Mouse (Mus musculus) stomach, embryonic 16.5 days (tissue): ENCODE results near the gene Smim14. TPM values are rescaled to one million over a fixed set of nuclear protein-coding genes. Genes with fewer than 3 reads are reported as not detected.

ENCODE experiments used
- ATAC-seq: fragments of 200-750 bp; cut with Nextera tagmentation; 2 replicates; pipeline ENCODE4 v1.8.0; 2017; ENCODE audit warnings: moderate number of reproducible peaks, moderate TSS enrichment; ENCODE audit not compliant: insufficient read depth, low FRiP score
- H3K27ac ChIP-seq: fragments of 300-500 bp; sonication (generic); 2 replicates; pipeline ENCODE4 v1.5.1; 2014; ENCODE audit warnings: low read length
- H3K27me3 ChIP-seq: fragments of 300-500 bp; sonication (generic); 2 replicates; pipeline ENCODE4 v1.6.1; 2014; ENCODE audit warnings: low read length, control low read depth, mixed read lengths; ENCODE audit not compliant: control insufficient read depth, insufficient read depth
- H3K36me3 ChIP-seq: fragments of 300-500 bp; sonication (generic); 2 replicates; pipeline ENCODE4 v1.6.1; 2014; ENCODE audit warnings: low read length; ENCODE audit not compliant: control insufficient read depth, insufficient read depth
- H3K4me1 ChIP-seq: fragments of 300-500 bp; sonication (generic); 2 replicates; pipeline ENCODE4 v1.6.1; 2014; ENCODE audit warnings: low read length, control low read depth, mixed read lengths; ENCODE audit not compliant: control insufficient read depth, insufficient read depth
- H3K4me2 ChIP-seq: fragments of 300-500 bp; sonication (generic); 2 replicates; pipeline ENCODE4 v1.6.1; 2014; ENCODE audit warnings: low read depth, low read length, mixed read lengths
- H3K4me3 ChIP-seq: fragments of 300-500 bp; sonication (generic); replicated peaks from 2 replicates; pipeline ENCODE4 v1.5.1; 2014; ENCODE audit warnings: mild to moderate bottlenecking, low read length
- H3K9ac ChIP-seq: fragments of 300-500 bp; sonication (generic); 2 replicates; pipeline ENCODE4 v1.6.1; 2014; ENCODE audit warnings: low read length
- H3K9me3 ChIP-seq: fragments of 300-500 bp; sonication (generic); replicated peaks from 2 replicates; pipeline ENCODE4 v1.6.1; 2016; ENCODE audit warnings: low read length, control low read depth; ENCODE audit not compliant: control insufficient read depth
- WGBS: fragments of 180-500 bp; shearing (Covaris S2); extraction: QIAGEN DNeasy Blood & Tissue Kit; methylation state at CpG from one replicate; pipeline ENCODE4 v1.1.7; 2014; 5-methylcytosine and 5-hydroxymethylcytosine counted together
- polyA plus RNA-seq: library from polyadenylated mRNA; unstranded; fragments of >200 nt; fragmentation: Nextera tagmentation; extraction: Ambion mirVana; gene quantifications from 2 replicates; pipeline ENCODE4 v1.2.1, GENCODE M21; 2015

The Smim14 gene
- polyA plus RNA-seq, 1 experiment from 2014 or later, result 192 TPM

GRCm38 (mm10) chr5:65457846-65458245 is 79.1 kb downstream of the Smim14 start:
- ATAC-seq, result peak; percentile 49; the same call in 1 of the 2 replicates
- H3K27ac ChIP-seq, result peak overlapping the region; percentile 91

GRCm38 (mm10) chr5:65457086-65457827 is 79.7 kb downstream of the Smim14 start:
- Histone ChIP-seq H3K27me3 (no peaks in the 10 kb centered on the region), H3K4me3 (no peak overlapping the region), H3K4me2 (0 out of 2 replicates have a peak overlapping the region, but pooled peaks have one; percentile 25), H3K9ac (0 out of 2 replicates have a peak overlapping the region, but pooled peaks have one; percentile 32), H3K27ac (peak overlapping the region; percentile 91), H3K4me1 (peaks cover 26% of the 10 kb centered on the region), H3K9me3 (no peaks in the 10 kb centered on the region), H3K36me3 (0 out of 2 replicates have a peak, but pooled peaks cover 4% of the 10 kb centered on the region)
- 43% methylated on average over 7 of the region's 7 CpGs for WGBS
- ATAC-seq, result peak; percentile 72

More at GRCm38 (mm10) chr5:65457846-65458245, 79.1 kb downstream of the Smim14 start:
- Histone ChIP-seq H3K27me3 (no peaks in the 10 kb centered on the region), H3K9me3 (no peaks in the 10 kb centered on the region), H3K9ac (0 out of 2 replicates have a peak overlapping the region, but pooled peaks have one; percentile 5), H3K4me1 (peaks cover 26% of the 10 kb centered on the region), H3K4me2 (no peak overlapping the region), H3K4me3 (no peak overlapping the region), H3K36me3 (0 out of 2 replicates have a peak, but pooled peaks cover 4% of the 10 kb centered on the region)
- 49% methylated on average over 5 of the region's 5 CpGs for WGBS

DNA sequence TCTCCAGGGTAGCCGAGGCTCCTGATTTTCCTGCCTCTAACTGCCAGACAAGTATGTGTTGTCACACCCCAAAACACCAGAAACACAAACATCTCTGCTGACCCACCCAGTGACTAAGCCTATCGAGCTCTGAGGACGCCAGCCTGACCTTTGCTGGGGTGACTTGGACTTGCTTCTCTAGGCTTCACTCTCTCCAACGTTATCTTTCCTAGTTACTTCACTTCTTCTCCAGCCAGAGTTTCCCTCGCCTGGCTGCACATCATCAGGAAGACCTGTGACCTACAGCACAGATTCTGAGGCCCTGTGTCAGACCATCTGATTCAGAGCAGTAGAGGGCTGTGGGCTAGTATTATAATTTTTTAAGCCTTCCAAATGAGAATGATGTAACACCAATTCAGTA is 82.2 kb downstream of the Smim14 start:
- no peaks in the 10 kb centered on the region for H3K27me3 ChIP-seq
- H3K9me3 ChIP-seq, result no peaks in the 10 kb centered on the region
- H3K4me2 ChIP-seq, result no peak overlapping the region
- WGBS, result 43% methylated on average over 5 of the region's 5 CpGs
- ATAC-seq, result no peak
- H3K4me3 ChIP-seq, result no peak overlapping the region
- H3K9ac ChIP-seq, result no peak overlapping the region
- no peak overlapping the region for H3K27ac ChIP-seq
- H3K4me1 ChIP-seq, result peaks cover 26% of the 10 kb centered on the region
- no peaks in the 10 kb centered on the region for H3K36me3 ChIP-seq

- H3K9ac ChIP-seq, result no peak overlapping the region
- 80% methylated on average over 4 of the region's 4 CpGs for WGBS
- no peaks in the 10 kb centered on the region for H3K4me1 ChIP-seq
- H3K4me2 ChIP-seq, result no peak overlapping the region
- H3K27ac ChIP-seq, result no peak overlapping the region
- no peak for ATAC-seq
- no peaks in the 10 kb centered on the region for H3K27me3 ChIP-seq
- no peak overlapping the region for H3K4me3 ChIP-seq
- H3K9me3 ChIP-seq, result no peaks in the 10 kb centered on the region
- H3K36me3 ChIP-seq, result peaks cover 7% of the 10 kb centered on the region; the same call in 1 of the 2 replicates
Observed at GRCm38 (mm10) chr5:65448941-65449340, 88.0 kb downstream of the Smim14 start.

DNA sequence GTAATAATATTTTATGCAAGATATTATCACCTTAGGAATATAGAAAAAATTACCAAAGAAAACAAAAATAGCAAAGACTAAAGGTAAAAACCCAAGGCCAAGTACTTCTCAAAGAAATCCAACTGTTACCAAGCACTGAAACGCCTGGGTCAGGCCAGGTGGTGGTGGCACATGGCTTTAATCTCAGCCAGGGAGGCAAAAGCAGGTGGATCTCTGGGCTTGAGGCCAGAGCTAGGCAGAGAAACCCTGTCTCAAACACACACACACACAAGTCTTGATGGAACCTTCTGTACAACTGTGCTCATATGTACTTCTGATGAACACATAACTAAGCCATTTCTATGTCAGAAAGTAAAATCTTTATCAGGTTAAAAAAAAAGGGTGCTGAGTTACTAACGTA is 89.2 kb downstream of the Smim14 start:
- no peaks in the 10 kb centered on the region for H3K27me3 ChIP-seq
- no peak for ATAC-seq
- peaks cover 7% of the 10 kb centered on the region; the same call in 1 of the 2 replicates for H3K36me3 ChIP-seq
- no peak overlapping the region for H3K9ac ChIP-seq
- H3K27ac ChIP-seq, result no peak overlapping the region
- no peaks in the 10 kb centered on the region for H3K4me1 ChIP-seq
- H3K9me3 ChIP-seq, result no peaks in the 10 kb centered on the region
- WGBS, result 87% methylated on average over 2 of the region's 2 CpGs
- H3K4me2 ChIP-seq, result no peak overlapping the region
- H3K4me3 ChIP-seq, result no peak overlapping the region

- 72% methylated on average over 2 of the region's 2 CpGs for WGBS
- Histone ChIP-seq H3K36me3 (peaks cover 7% of the 10 kb centered on the region; the same call in 1 of the 2 replicates), H3K9me3 (no peaks in the 10 kb centered on the region), H3K27me3 (no peaks in the 10 kb centered on the region), H3K4me2 (no peak overlapping the region), H3K4me3 (no peak overlapping the region), H3K9ac (no peak overlapping the region), H3K4me1 (no peaks in the 10 kb centered on the region), H3K27ac (no peak overlapping the region)
- no peak for ATAC-seq
Observed at GRCm38 (mm10) chr5:65446756-65447155, 90.2 kb downstream of the Smim14 start.

GRCm38 (mm10) chr5:65444981-65445380 is 92.0 kb downstream of the Smim14 start:
- Histone ChIP-seq H3K27ac (no peak overlapping the region), H3K4me3 (no peak overlapping the region), H3K27me3 (no peaks in the 10 kb centered on the region), H3K9me3 (no peaks in the 10 kb centered on the region), H3K4me1 (no peaks in the 10 kb centered on the region), H3K9ac (no peak overlapping the region), H3K4me2 (no peak overlapping the region), H3K36me3 (peaks cover 7% of the 10 kb centered on the region; the same call in 1 of the 2 replicates)
- WGBS, result 57% methylated on average over 3 of the region's 6 CpGs
- no peak for ATAC-seq

DNA sequence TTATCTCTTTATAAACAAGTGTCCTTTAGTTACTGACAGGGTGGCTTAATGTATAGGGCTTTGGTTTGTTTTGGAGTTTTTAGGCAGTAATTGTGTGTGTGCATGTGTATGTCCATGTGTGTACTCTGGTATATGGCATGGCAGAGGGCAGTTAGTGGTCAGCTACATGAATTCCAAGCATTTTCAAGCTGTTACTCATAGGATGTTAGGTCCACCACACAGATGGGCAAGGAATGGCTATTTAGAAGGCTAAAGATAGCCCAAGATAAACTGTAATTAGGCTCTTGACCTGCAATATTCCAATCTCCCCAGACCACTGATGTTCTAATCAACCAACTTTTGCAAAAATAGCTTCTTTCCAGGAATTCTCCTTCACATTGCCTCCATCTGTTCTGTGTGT is 98.9 kb downstream of the Smim14 start:
- Histone ChIP-seq H3K9me3 (no peaks in the 10 kb centered on the region), H3K36me3 (no peaks in the 10 kb centered on the region), H3K9ac (no peak overlapping the region), H3K4me3 (no peak overlapping the region), H3K27me3 (no peaks in the 10 kb centered on the region), H3K4me2 (no peak overlapping the region), H3K27ac (no peak overlapping the region), H3K4me1 (peaks cover 10% of the 10 kb centered on the region)
- ATAC-seq, result no peak

DNA sequence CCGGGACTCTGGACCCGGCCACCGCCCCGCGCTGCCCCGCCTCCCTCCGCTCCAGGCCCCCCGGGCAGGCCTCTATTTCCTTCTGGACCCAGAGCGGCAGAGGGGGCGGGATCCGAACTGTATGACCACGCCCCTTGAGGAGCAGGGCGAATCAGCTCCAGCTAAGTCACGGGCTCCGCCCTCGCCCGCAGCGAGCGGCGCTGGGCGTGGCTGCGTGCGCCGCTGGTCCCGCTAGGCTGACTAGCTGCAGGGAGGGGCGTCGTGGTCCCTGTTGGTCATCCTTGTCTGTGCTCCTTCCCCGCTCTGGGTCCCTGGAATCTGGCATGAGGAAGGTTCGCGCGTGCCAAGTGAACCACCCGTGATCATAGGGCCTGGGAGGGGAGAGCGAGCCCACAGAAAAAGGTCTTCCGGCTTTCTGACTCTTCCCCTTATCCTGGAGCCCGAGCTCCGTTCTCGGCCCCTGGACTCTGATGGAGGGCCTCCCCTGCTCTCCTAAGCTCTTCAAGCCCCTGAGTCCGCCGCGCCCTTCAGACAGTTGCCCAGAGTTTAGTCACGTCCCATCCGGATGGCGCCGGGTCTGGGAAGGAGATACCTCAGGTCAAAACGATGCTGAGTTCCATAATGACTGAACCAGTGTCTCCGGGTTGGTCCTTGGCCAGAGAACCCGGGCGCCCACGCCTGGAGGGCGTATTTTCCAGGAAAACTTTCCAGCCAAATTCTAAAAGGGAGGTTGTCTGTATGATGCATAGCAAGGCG is 101.0 kb downstream of the Smim14 start, which contains the start of gene Ugdh:
Ugdh (minus strand) TSS at position 144 of the 756 bp plus-strand sequence.
- peak; percentile 98 for ATAC-seq
- Histone ChIP-seq H3K27me3 (no peaks in the 10 kb centered on the region), H3K36me3 (no peaks in the 10 kb centered on the region), H3K9me3 (no peaks in the 10 kb centered on the region), H3K4me1 (peaks cover 10% of the 10 kb centered on the region), H3K9ac (peak within 1 kb of the TSS; percentile 82), H3K4me3 (peak within 1 kb of the TSS; percentile 81), H3K27ac (peak within 1 kb of the TSS; percentile 96), H3K4me2 (peak within 1 kb of the TSS; percentile 81)
- WGBS, result under 1% methylated on average over 51 of the region's 51 CpGs
